Mouse (Mus musculus): ENCODE measurements around the gene N4bp3. TPM values are rescaled to one million over a fixed set of nuclear protein-coding genes. Genes with fewer than 3 reads are reported as not detected.
A peak's percentile ranks its signal among the peaks of the same experiment; 100 is the strongest.
"Not testable (repeated sequence)": the region's sequence is repeated elsewhere in the genome, so short reads cannot be mapped to it uniquely, and the experiment has no call there.

The N4bp3 gene
- total RNA-seq, 2 experiments from 2014 or later: 9.1 to 11.0 TPM

- intact Hi-C loops (cut with DNase I): no loop called here
- no peak for DNase-seq (ENCODE audit: low spot score in 2 of 2)
These were observed 15.5 kb downstream of the N4bp3 start for GRCm38 (mm10) chr11:51635127-51635524.

- no peak for DNase-seq (ENCODE audit: low spot score in 2 of 2)
- intact Hi-C loops (cut with DNase I): no loop called here
These were observed 16.9 kb downstream of the N4bp3 start for GRCm38 (mm10) chr11:51633721-51634120.

- DNase-seq (ENCODE audit: low spot score in 2 of 2); intact Hi-C loops (cut with DNase I): not testable (repeated sequence)
These were observed 17.4 kb downstream of the N4bp3 start for GRCm38 (mm10) chr11:51633200-51633599.

GRCm38 (mm10) chr11:51632130-51632753, 18.4 kb downstream of the N4bp3 start:
- intact Hi-C loops (cut with DNase I): no loop called here

GRCm38 (mm10) chr11:51629651-51630314, 20.9 kb downstream of the N4bp3 start:
- intact Hi-C loops (cut with DNase I): no loop called here
- peak; percentile 53 to 78 for DNase-seq (ENCODE audit: low spot score in 2 of 2)

More at GRCm38 (mm10) chr11:51632130-51632753, 18.4 kb downstream of the N4bp3 start:
- no peak for DNase-seq (ENCODE audit: low spot score in 2 of 2)

GRCm38 (mm10) chr11:51627907-51628306, 22.7 kb downstream of the N4bp3 start:
- intact Hi-C loops (cut with DNase I): no loop called here
- no peak for DNase-seq (ENCODE audit: low spot score in 2 of 2)

- DNase-seq (ENCODE audit: low spot score in 2 of 2): no peak
These were observed 23.2 kb downstream of the N4bp3 start for GRCm38 (mm10) chr11:51627425-51627824.

GRCm38 (mm10) chr11:51625187-51625820, 25.3 kb downstream of the N4bp3 start:
- intact Hi-C loops (cut with DNase I): no loop called here
- DNase-seq (ENCODE audit: low spot score in 2 of 2): no peak

More at GRCm38 (mm10) chr11:51627425-51627824, 23.2 kb downstream of the N4bp3 start:
- intact Hi-C loops (cut with DNase I): no loop called here

- intact Hi-C loops (cut with DNase I): no loop called here
These were observed 27.6 kb downstream of the N4bp3 start for GRCm38 (mm10) chr11:51622971-51623491.

GRCm38 (mm10) chr11:51621776-51622175, 28.9 kb downstream of the N4bp3 start:
- intact Hi-C loops (cut with DNase I): no loop called here

More at GRCm38 (mm10) chr11:51622971-51623491, 27.6 kb downstream of the N4bp3 start:
- peak; percentile 76 to 91 for DNase-seq (ENCODE audit: low spot score in 2 of 2)

GRCm38 (mm10) chr11:51620084-51620483, 30.6 kb downstream of the N4bp3 start:
- intact Hi-C loops (cut with DNase I): no loop called here
- DNase-seq (ENCODE audit: low spot score in 2 of 2): no peak

More at GRCm38 (mm10) chr11:51621776-51622175, 28.9 kb downstream of the N4bp3 start:
- no peak for DNase-seq (ENCODE audit: low spot score in 2 of 2)

- DNase-seq (ENCODE audit: low spot score in 2 of 2): peak; percentile 90 to 98
These were observed 31.1 kb downstream of the N4bp3 start, which contains the start of gene Nhp2 for GRCm38 (mm10) chr11:51619409-51620060. TSS of gene Nhp2 (plus strand) at chr11:51619735.

GRCm38 (mm10) chr11:51618894-51619408, 31.7 kb downstream of the N4bp3 start:
- intact Hi-C loops (cut with DNase I): no loop called here

More at GRCm38 (mm10) chr11:51619409-51620060, 31.1 kb downstream of the N4bp3 start, which contains the start of gene Nhp2:
- intact Hi-C loops (cut with DNase I): no loop called here

GRCm38 (mm10) chr11:51617693-51618092, 32.9 kb downstream of the N4bp3 start:
- intact Hi-C loops (cut with DNase I): loop anchor here (1.0 kb wide), 1 partner anchor 64 kb away; no protein-coding TSS in a partner anchor
- peak; percentile 82 to 83 for DNase-seq (ENCODE audit: low spot score in 2 of 2)

More at GRCm38 (mm10) chr11:51618894-51619408, 31.7 kb downstream of the N4bp3 start:
- DNase-seq (ENCODE audit: low spot score in 2 of 2): no peak

- intact Hi-C loops (cut with DNase I); DNase-seq (ENCODE audit: low spot score in 2 of 2): not testable (repeated sequence)
These were observed 34.5 kb downstream of the N4bp3 start for GRCm38 (mm10) chr11:51616113-51616512.

GRCm38 (mm10) chr11:51615601-51616000, 35.0 kb downstream of the N4bp3 start:
- no peak for DNase-seq (ENCODE audit: low spot score in 2 of 2)
- intact Hi-C loops (cut with DNase I): no loop called here

GRCm38 (mm10) chr11:51615129-51615528, 35.5 kb downstream of the N4bp3 start:
- intact Hi-C loops (cut with DNase I): no loop called here

GRCm38 (mm10) chr11:51614256-51614655, 36.4 kb downstream of the N4bp3 start:
- no peak for DNase-seq (ENCODE audit: low spot score in 2 of 2)
- intact Hi-C loops (cut with DNase I): no loop called here

More at GRCm38 (mm10) chr11:51615129-51615528, 35.5 kb downstream of the N4bp3 start:
- no peak for DNase-seq (ENCODE audit: low spot score in 2 of 2)

GRCm38 (mm10) chr11:51609940-51610339, 40.7 kb downstream of the N4bp3 start:
- DNase-seq (ENCODE audit: low spot score in 2 of 2); intact Hi-C loops (cut with DNase I): not testable (repeated sequence)
